Mouse (Mus musculus) forebrain, postnatal 0 days (tissue): ENCODE measurements around the gene Akt2. TPM values are rescaled to one million over a fixed set of nuclear protein-coding genes. Genes with fewer than 3 reads are reported as not detected.
A peak's percentile ranks its signal among the peaks of the same experiment; 100 is the strongest.

Experiments used
- ATAC-seq: fragments of 200-750 bp; cut with Nextera tagmentation; 2 replicates; pipeline ENCODE4 v1.8.0; 2017; ENCODE audit warnings: mild to moderate bottlenecking, moderate library complexity
- DNase-seq: peaks from one replicate; pipeline ENCODE4 v3.0.0-alpha.2; 2015
- H3K27ac ChIP-seq: fragments of 300-500 bp; sonication (generic); 2 replicates; pipeline ENCODE4 v1.5.1; 2014; ENCODE audit warnings: low read depth, mild to moderate bottlenecking, antibody characterized with exemption, low read length, moderate library complexity, mixed read lengths
- H3K27me3 ChIP-seq: fragments of 300-500 bp; sonication (generic); 2 replicates; pipeline ENCODE4 v1.6.1; 2014; ENCODE audit warnings: mild to moderate bottlenecking, low read length, mixed read lengths; ENCODE audit not compliant: insufficient read depth
- H3K36me3 ChIP-seq: fragments of 300-500 bp; sonication (generic); 2 replicates; pipeline ENCODE4 v1.6.1; 2014; ENCODE audit warnings: mild to moderate bottlenecking, moderate library complexity; ENCODE audit not compliant: insufficient read depth
- H3K4me1 ChIP-seq: fragments of 300-500 bp; sonication (generic); 2 replicates; pipeline ENCODE4 v1.6.1; 2014; ENCODE audit warnings: antibody characterized with exemption; ENCODE audit not compliant: insufficient read depth
- H3K4me2 ChIP-seq: fragments of 300-500 bp; sonication (generic); 2 replicates; pipeline ENCODE4 v1.6.1; 2014; ENCODE audit warnings: low read depth, mild to moderate bottlenecking, moderate library complexity
- H3K4me3 ChIP-seq: fragments of 300-500 bp; sonication (generic); 2 replicates; pipeline ENCODE4 v1.5.1; 2014; ENCODE audit warnings: low read depth, low read length, mixed read lengths
- H3K9ac ChIP-seq: fragments of 300-500 bp; sonication (generic); 2 replicates; pipeline ENCODE4 v1.6.1; 2014; ENCODE audit warnings: mild to moderate bottlenecking
- H3K9me3 ChIP-seq: fragments of 300-500 bp; sonication (generic); 2 replicates; pipeline ENCODE4 v1.6.1; 2016; ENCODE audit warnings: low read length
- CTCF ChIP-seq: sonication (generic); IDR thresholded peaks from 2 replicates; pipeline ENCODE4 v1.5.1; 2016; ENCODE audit warnings: antibody characterized with exemption, control low read depth, low read depth
- WGBS: fragments of 180-500 bp; shearing (Covaris S2); extraction: QIAGEN DNeasy Blood & Tissue Kit; methylation state at CpG from one replicate; pipeline ENCODE4 v1.1.7; 2014; 5-methylcytosine and 5-hydroxymethylcytosine counted together
- polyA plus RNA-seq: library from polyadenylated mRNA; unstranded; fragments of >200 nt; fragmentation: Nextera tagmentation; extraction: Ambion mirVana; gene quantifications from 2 replicates; pipeline ENCODE4 v1.2.1, GENCODE M21; 2015
- total RNA-seq: library from RNA; depleted of rRNA; stranded (reverse); fragments of >200 nt; gene quantifications from 2 replicates; pipeline ENCODE4 v1.2.3, GENCODE M21; 2014; rRNA removed

The Akt2 gene
- total and polyA plus RNA-seq, 2 experiments from 2014 or later = 53.9 to 61.1 TPM

- DNase-seq (no peak), ATAC-seq (no peak)
- Histone ChIP-seq H3K4me2 (peak overlapping the region; percentile 65), H3K36me3 (no peaks in the 10 kb centered on the region), H3K4me3 (peak overlapping the region; percentile 46), H3K27me3 (no peaks in the 10 kb centered on the region), H3K4me1 (0 out of 2 replicates have a peak, but pooled peaks cover 6% of the 10 kb centered on the region), H3K9me3 (no peaks in the 10 kb centered on the region), H3K27ac (peak overlapping the region; percentile 86), H3K9ac (peak overlapping the region; percentile 46)
- 33% methylated on average over 14 of the region's 14 CpGs for WGBS
- no peak for TF ChIP-seq CTCF
These were observed 97.0 kb downstream of the Akt2 start for GRCm38 (mm10) chr7:27688246-27688788.

- Histone ChIP-seq H3K9ac (peak within 1 kb of the TSS; percentile 46), H3K4me3 (peak within 1 kb of the TSS; percentile 46), H3K4me1 (0 out of 2 replicates have a peak, but pooled peaks cover 6% of the 10 kb centered on the region), H3K9me3 (no peaks in the 10 kb centered on the region), H3K4me2 (peak within 1 kb of the TSS; percentile 65), H3K27ac (peak within 1 kb of the TSS; percentile 86), H3K27me3 (no peaks in the 10 kb centered on the region), H3K36me3 (no peaks in the 10 kb centered on the region)
- peak; percentile 99 for ATAC-seq
- under 1% methylated on average over 19 of the region's 19 CpGs for WGBS
- TF ChIP-seq CTCF = no peak
- peak; percentile 94 for DNase-seq
These were observed 97.7 kb downstream of the Akt2 start, which contains the start of gene Zfp607b for GRCm38 (mm10) chr7:27688815-27689612. Gene Zfp607b (plus strand): TSS chr7:27689340.

Other genes with a start within 250 kb of the Akt2 start
- 30.2 and 35.6 TPM in 2 replicates for gene Shkbp1, start 235.5 kb upstream of the Akt2 start, total RNA-seq
- 31.8 and 33.1 TPM in 2 replicates for gene Shkbp1, start 235.5 kb upstream of the Akt2 start, polyA plus RNA-seq
- not detected in 2 replicates for gene Gm20479, start 234.1 kb upstream of the Akt2 start, total RNA-seq
- gene Gm20479, start 234.1 kb upstream of the Akt2 start, polyA plus RNA-seq = not detected in 2 replicates
- gene Sptbn4, start 143.9 kb upstream of the Akt2 start, total RNA-seq = 18.8 and 22.3 TPM in 2 replicates
- gene Sptbn4, start 143.9 kb upstream of the Akt2 start, polyA plus RNA-seq = 2.5 and 3.8 TPM in 2 replicates
- 11.6 and 14.3 TPM in 2 replicates for gene Blvrb, start 143.6 kb upstream of the Akt2 start, total RNA-seq
- gene Blvrb, start 143.6 kb upstream of the Akt2 start, polyA plus RNA-seq = 16.3 and 18.9 TPM in 2 replicates
- gene Sertad3, start 117.8 kb upstream of the Akt2 start, total RNA-seq = 1.8 and 5.5 TPM in 2 replicates
- 4.3 and 4.9 TPM in 2 replicates for gene Sertad3, start 117.8 kb upstream of the Akt2 start, polyA plus RNA-seq
- gene Sertad1, start 104.6 kb upstream of the Akt2 start, total RNA-seq = 5.2 and 6.3 TPM in 2 replicates
- gene Sertad1, start 104.6 kb upstream of the Akt2 start, polyA plus RNA-seq = 6.3 and 7.4 TPM in 2 replicates
- 1.9 and 2.4 TPM in 2 replicates for gene Prx, start 92.2 kb upstream of the Akt2 start, total RNA-seq
- 1.1 and 1.4 TPM in 2 replicates for gene Prx, start 92.2 kb upstream of the Akt2 start, polyA plus RNA-seq
- gene Hipk4, start 68.3 kb upstream of the Akt2 start, total RNA-seq = 0.38 and 0.95 TPM in 2 replicates
- 0.27 and 0.49 TPM in 2 replicates for gene Hipk4, start 68.3 kb upstream of the Akt2 start, polyA plus RNA-seq
- 144 and 219 TPM in 2 replicates for gene Pld3, start 38.3 kb upstream of the Akt2 start, total RNA-seq
- gene Pld3, start 38.3 kb upstream of the Akt2 start, polyA plus RNA-seq = 205 and 246 TPM in 2 replicates
- 7.5 and 8.7 TPM in 2 replicates for gene 2310022A10Rik, start 38.3 kb upstream of the Akt2 start, total RNA-seq
- gene 2310022A10Rik, start 38.3 kb upstream of the Akt2 start, polyA plus RNA-seq = 26.3 and 28.1 TPM in 2 replicates
- 95.8 and 111 TPM in 2 replicates for gene Ttc9b, start 62.4 kb downstream of the Akt2 start, total RNA-seq
- gene Ttc9b, start 62.4 kb downstream of the Akt2 start, polyA plus RNA-seq = 116 and 118 TPM in 2 replicates
- gene Map3k10, start 83.0 kb downstream of the Akt2 start, total RNA-seq = 117 and 126 TPM in 2 replicates
- gene Map3k10, start 83.0 kb downstream of the Akt2 start, polyA plus RNA-seq = 20.8 and 22.5 TPM in 2 replicates
- 8.5 and 10.6 TPM in 2 replicates for gene Zfp607b, start 97.8 kb downstream of the Akt2 start, total RNA-seq
- gene Zfp607b, start 97.8 kb downstream of the Akt2 start, polyA plus RNA-seq = 5.7 and 6.5 TPM in 2 replicates
- gene Zfp60, start 139.8 kb downstream of the Akt2 start, total RNA-seq = 41.3 and 46.0 TPM in 2 replicates
- 24.3 and 44.3 TPM in 2 replicates for gene Zfp60, start 139.8 kb downstream of the Akt2 start, polyA plus RNA-seq
- gene Zfp626, start 215.6 kb downstream of the Akt2 start, total RNA-seq = 4.6 and 9.5 TPM in 2 replicates
- 0.84 and 1.1 TPM in 2 replicates for gene Zfp626, start 215.6 kb downstream of the Akt2 start, polyA plus RNA-seq
- 10.7 and 11.6 TPM in 2 replicates for gene Zfp59, start 247.1 kb downstream of the Akt2 start, total RNA-seq
- 3.5 and 5.2 TPM in 2 replicates for gene Zfp59, start 247.1 kb downstream of the Akt2 start, polyA plus RNA-seq